Mouse (Mus musculus): ENCODE measurements around the gene Acod1. TPM values are rescaled to one million over a fixed set of nuclear protein-coding genes. Genes with fewer than 3 reads are reported as not detected.

The Acod1 gene
- total and polyA plus RNA-seq, 2 experiments from 2014 or later = not detected

DNA sequence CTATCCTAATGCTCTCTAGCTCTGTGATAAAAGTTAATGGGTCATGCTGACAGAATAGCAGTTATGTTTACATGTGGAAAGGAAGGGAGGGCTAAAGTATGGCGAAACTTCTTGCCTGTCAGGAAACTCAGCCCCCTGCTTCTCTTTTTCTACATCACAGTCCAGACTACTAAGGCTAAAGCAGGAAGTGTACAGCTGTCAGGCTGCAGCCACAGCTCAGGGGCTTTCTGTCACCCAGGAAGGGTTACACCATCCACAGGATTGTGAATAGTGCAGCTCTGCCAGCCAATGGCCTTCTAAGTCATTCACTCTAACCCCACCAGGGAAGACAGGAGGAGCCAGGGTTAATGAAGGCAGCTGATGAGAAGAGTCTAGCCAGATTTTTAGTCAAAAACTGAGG is 12.2 kb downstream of the Acod1 start:
- H3K4me1 ChIP-seq (ENCODE audit: insufficient read depth, low read length) = no peaks in the 10 kb centered on the region
- no peak overlapping the region for H3K4me2 ChIP-seq (ENCODE audit: low read depth, low read length)
- no peak overlapping the region for H3K4me3 ChIP-seq (ENCODE audit: low read length)
- no peak overlapping the region for H3K27ac ChIP-seq
- no peak overlapping the region for H3K9ac ChIP-seq (replicated peaks; ENCODE audit: low read length)
- H3K27me3 ChIP-seq (ENCODE audit: insufficient read depth, low read length) = no peaks in the 10 kb centered on the region
- H3K36me3 ChIP-seq (ENCODE audit: insufficient read depth, low read length) = no peaks in the 10 kb centered on the region
- no peak for TF ChIP-seq CTCF (IDR thresholded peaks at IDR 0.05; ENCODE audit: low read depth)
- H3K9me3 ChIP-seq (ENCODE audit: low read length) = no peaks in the 10 kb centered on the region
- WGBS = 82% methylated on average over 1 of the region's 1 CpGs
- DNase-seq (ENCODE audit: low spot score) (no peak), ATAC-seq (no peak)

DNA sequence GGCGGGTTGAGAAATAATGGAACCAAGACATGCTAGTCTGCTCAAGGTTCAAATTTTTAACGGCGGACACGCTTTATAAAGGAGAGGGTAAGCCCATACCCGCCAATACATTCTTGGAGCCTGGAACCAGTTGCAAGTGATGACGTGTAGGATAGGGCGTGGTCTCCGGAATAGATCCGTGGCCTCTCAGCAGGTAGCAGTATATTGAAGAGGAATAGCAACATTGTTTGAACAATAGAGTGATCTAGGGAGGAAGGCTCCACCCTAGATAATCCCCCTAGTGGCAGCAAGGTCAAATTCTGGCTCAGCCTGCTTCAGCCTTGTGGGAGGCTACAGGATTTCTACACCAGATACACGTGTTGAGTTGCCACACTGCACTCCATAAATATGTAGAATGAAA is 12.7 kb downstream of the Acod1 start:
- DNase-seq (ENCODE audit: low spot score) (no peak), ATAC-seq (no peak)
- no peaks in the 10 kb centered on the region for H3K4me1 ChIP-seq (ENCODE audit: insufficient read depth, low read length)
- no peak overlapping the region for H3K9ac ChIP-seq (replicated peaks; ENCODE audit: low read length)
- H3K36me3 ChIP-seq (ENCODE audit: insufficient read depth, low read length) = no peaks in the 10 kb centered on the region
- 87% methylated on average over 10 of the region's 10 CpGs for WGBS
- H3K9me3 ChIP-seq (ENCODE audit: low read length) = no peaks in the 10 kb centered on the region
- TF ChIP-seq CTCF (IDR thresholded peaks at IDR 0.05; ENCODE audit: low read depth) = no peak
- H3K4me2 ChIP-seq (ENCODE audit: low read depth, low read length) = no peak overlapping the region
- H3K4me3 ChIP-seq (ENCODE audit: low read length) = no peak overlapping the region
- no peak overlapping the region for H3K27ac ChIP-seq
- H3K27me3 ChIP-seq (ENCODE audit: insufficient read depth, low read length) = no peaks in the 10 kb centered on the region

DNA sequence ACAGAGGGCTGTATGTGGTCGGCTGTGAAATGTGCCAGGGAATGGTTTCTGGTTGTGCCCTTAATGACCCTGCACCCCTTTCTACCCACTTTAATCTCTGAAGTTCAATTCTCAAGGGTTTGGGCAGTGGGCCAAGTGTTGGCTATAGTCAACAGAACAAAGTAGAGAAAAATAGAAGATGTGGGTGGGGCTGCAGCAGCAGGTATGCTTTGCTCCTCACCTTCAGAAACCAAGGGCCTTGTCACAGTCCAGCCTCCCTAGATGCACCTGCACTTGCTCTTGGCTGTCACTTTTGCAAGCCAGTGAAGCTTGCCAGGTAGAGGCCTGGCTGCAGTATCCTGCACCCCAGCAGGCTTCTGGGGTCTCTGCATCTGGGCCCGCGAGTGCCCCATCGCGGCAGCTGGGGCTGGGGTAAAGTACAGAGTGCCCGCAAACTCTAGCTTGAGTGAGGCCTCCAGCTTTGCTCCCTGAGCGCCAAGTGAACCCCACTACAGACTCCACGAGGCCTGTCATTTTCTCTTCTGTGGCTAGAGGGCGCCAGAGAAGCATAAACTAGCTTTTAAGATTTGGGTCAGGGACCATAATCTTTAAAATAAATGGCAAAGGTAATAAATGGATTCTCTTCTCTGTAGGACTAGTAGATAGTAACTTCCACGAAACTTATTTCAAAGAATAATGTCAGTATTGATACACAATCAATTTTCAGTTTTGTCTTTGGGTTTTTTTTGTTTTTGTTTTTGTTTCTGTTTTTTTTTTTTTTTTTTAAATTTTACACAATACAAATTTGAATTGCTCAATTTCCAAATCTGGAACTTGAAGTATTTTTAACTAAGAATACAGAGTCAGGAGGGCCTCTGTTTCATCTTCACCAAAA is 18.8 kb downstream of the Acod1 start:
- Histone ChIP-seq H3K27me3 (ENCODE audit: insufficient read depth, low read length) (no peaks in the 10 kb centered on the region), H3K4me3 (ENCODE audit: low read length) (no peak overlapping the region), H3K36me3 (ENCODE audit: insufficient read depth, low read length) (no peaks in the 10 kb centered on the region), H3K9me3 (ENCODE audit: low read length) (no peaks in the 10 kb centered on the region), H3K4me2 (ENCODE audit: low read depth, low read length) (no peak overlapping the region), H3K9ac (replicated peaks; ENCODE audit: low read length) (no peak overlapping the region), H3K27ac (no peak overlapping the region), H3K4me1 (ENCODE audit: insufficient read depth, low read length) (peaks cover 3% of the 10 kb centered on the region; the same call in 1 of the 2 replicates)
- peak; percentile 73 for TF ChIP-seq CTCF (IDR thresholded peaks at IDR 0.05; ENCODE audit: low read depth)
- ATAC-seq (no peak), DNase-seq (ENCODE audit: low spot score) (peak; percentile 84)
- WGBS = 11% methylated on average over 10 of the region's 10 CpGs

DNA sequence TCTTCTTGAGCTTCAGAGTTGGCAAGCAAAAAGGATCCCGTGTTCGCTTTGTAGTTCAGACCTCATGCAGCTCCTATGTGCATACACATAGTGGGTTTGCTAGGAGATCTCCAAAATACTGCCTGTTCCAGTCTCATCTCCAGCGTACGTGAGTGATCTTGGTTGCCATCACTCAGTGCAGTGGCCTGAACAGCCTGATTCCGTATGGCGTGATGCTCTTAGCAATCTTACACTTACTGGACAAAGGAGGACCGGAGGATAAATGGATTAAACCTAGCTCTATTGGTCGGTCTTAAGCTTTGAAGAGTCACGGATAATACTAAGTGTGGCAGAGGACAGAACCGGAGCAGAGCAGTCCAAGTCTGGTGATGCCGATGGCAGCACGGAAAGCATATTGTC is 22.7 kb downstream of the Acod1 start:
- Histone ChIP-seq H3K9me3 (ENCODE audit: low read length) (no peaks in the 10 kb centered on the region), H3K4me1 (ENCODE audit: insufficient read depth, low read length) (peaks cover 3% of the 10 kb centered on the region; the same call in 1 of the 2 replicates), H3K4me3 (ENCODE audit: low read length) (peak overlapping the region; percentile 52), H3K27me3 (ENCODE audit: insufficient read depth, low read length) (no peaks in the 10 kb centered on the region), H3K27ac (peak overlapping the region; percentile 82), H3K36me3 (ENCODE audit: insufficient read depth, low read length) (0 out of 2 replicates have a peak, but pooled peaks cover under 1% of the 10 kb centered on the region), H3K9ac (replicated peaks; ENCODE audit: low read length) (peak overlapping the region; percentile 61), H3K4me2 (ENCODE audit: low read depth, low read length) (peak overlapping the region; percentile 96)
- no peak for TF ChIP-seq CTCF (IDR thresholded peaks at IDR 0.05; ENCODE audit: low read depth)
- ATAC-seq (no peak), DNase-seq (ENCODE audit: low spot score) (no peak)
- WGBS = 10% methylated on average over 12 of the region's 12 CpGs

DNA sequence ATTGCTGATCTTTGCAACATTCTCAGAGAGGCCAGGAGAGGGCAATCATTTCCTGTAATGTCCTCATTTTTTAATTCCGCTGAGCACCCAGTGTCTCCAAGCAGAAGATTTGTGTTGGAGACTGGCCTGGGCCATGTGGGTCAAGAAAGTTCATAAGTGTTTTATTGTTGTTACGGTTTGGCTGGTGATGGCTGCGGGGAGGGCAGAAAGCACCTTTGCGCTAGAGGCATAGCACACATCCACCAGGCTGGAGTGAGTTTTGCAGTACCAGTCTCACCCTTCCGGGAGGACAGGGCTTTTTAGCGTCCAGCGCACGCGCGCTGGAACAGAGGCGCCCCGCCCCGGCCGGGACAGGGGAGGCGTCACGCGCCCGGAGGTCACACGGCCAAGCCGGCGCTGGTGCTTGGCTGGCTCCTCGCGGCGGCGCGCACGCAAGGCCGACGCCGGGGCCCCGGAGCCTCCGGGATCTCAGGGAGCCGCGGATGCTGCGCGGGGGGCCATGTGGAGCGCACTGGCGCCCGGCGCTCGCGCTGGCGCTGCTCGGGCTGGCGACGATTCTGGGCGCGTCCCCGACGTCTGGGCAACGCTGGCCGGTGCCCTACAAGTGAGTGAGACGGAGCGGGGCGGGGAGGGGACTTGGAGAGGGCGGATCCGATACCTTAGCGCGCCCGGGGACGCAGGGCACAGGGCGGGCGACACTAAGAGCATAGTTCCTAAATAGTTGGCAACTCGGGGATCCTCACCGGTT is 23.3 kb downstream of the Acod1 start, which contains the start of gene Cln5:
Gene Cln5, plus strand, starts transcription at position 353 of the 748 bp plus-strand sequence.
- no peaks in the 10 kb centered on the region for H3K27me3 ChIP-seq (ENCODE audit: insufficient read depth, low read length)
- peak within 1 kb of the TSS; percentile 82 for H3K27ac ChIP-seq
- H3K4me1 ChIP-seq (ENCODE audit: insufficient read depth, low read length) = peaks cover 3% of the 10 kb centered on the region; the same call in 1 of the 2 replicates
- peak within 1 kb of the TSS; percentile 96 for H3K4me2 ChIP-seq (ENCODE audit: low read depth, low read length)
- H3K9ac ChIP-seq (replicated peaks; ENCODE audit: low read length) = peak within 1 kb of the TSS; percentile 61
- TF ChIP-seq CTCF (IDR thresholded peaks at IDR 0.05; ENCODE audit: low read depth) = peak; percentile 66
- H3K9me3 ChIP-seq (ENCODE audit: low read length) = no peaks in the 10 kb centered on the region
- WGBS = under 1% methylated on average over 56 of the region's 65 CpGs
- H3K36me3 ChIP-seq (ENCODE audit: insufficient read depth, low read length) = peaks cover 4% of the 10 kb centered on the region; the same call in 1 of the 2 replicates
- ATAC-seq = peak; percentile 99
- peak within 1 kb of the TSS; percentile 52 for H3K4me3 ChIP-seq (ENCODE audit: low read length)
- DNase-seq (ENCODE audit: low spot score) = peak; percentile 98

DNA sequence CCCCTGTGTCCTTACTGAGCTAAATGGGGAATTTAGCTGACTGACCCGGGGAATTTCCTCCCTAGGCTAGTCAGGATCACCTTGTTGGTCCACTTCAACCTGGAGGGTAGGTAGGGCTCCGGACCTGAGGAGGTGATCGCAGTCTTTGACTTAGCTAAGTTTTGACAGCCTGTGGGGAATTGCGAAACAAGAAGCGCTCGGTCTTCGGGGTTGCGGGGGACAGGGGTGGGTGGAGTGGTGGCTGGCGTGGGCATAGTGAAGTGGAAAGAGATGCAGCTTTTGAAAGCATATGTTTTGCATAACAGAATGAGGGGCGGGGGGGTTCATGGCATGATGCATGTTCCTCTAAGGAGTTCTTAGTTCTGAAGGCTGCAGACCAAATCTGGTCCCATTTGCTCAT is 24.0 kb downstream of the Acod1 start:
- Histone ChIP-seq H3K9ac (replicated peaks; ENCODE audit: low read length) (peak overlapping the region; percentile 61), H3K27ac (peak overlapping the region; percentile 82; the same call in 1 of the 2 replicates), H3K4me2 (ENCODE audit: low read depth, low read length) (peak overlapping the region; percentile 96), H3K4me1 (ENCODE audit: insufficient read depth, low read length) (peaks cover 3% of the 10 kb centered on the region; the same call in 1 of the 2 replicates), H3K36me3 (ENCODE audit: insufficient read depth, low read length) (peaks cover 4% of the 10 kb centered on the region; the same call in 1 of the 2 replicates), H3K4me3 (ENCODE audit: low read length) (peak overlapping the region; percentile 52), H3K27me3 (ENCODE audit: insufficient read depth, low read length) (no peaks in the 10 kb centered on the region), H3K9me3 (ENCODE audit: low read length) (no peaks in the 10 kb centered on the region)
- TF ChIP-seq CTCF (IDR thresholded peaks at IDR 0.05; ENCODE audit: low read depth) = no peak
- 4% methylated on average over 10 of the region's 10 CpGs for WGBS
- DNase-seq (ENCODE audit: low spot score) = no peak
- ATAC-seq = no peak
